Comparison of ENCODE assay signal across 24 mouse cellular contexts in genomic region chr1:167007341-167007740, GRCm38 (mm10). TPM values are rescaled to one million over a fixed set of nuclear protein-coding genes. Genes with fewer than 3 reads are reported as not detected.
DNase-seq lines count a peak whose midpoint lies in the region; ATAC-seq and TF ChIP-seq lines count a peak whose summit lies in the region.
"Had no signal": no experiment of that assay in that cellular context is flagged by ENCODE, and none has a peak within 500 bp of the region (broad histone marks: within the 10 kb centered on the region; RNA-seq: fewer than 3 reads in every experiment).

No protein-coding gene starts in this region.

- no peak overlapping the region for H3K27ac ChIP-seq in lung, postnatal 0 days (ENCODE audit: low read length)
- H3K27ac ChIP-seq in midbrain, embryonic 11.5 days (ENCODE audit: low read depth, low read length), result no peak overlapping the region
- H3K27ac ChIP-seq in midbrain, embryonic 13.5 days, result no peak overlapping the region
- no peak overlapping the region for H3K27ac ChIP-seq in left cerebral cortex, adult 2 months
- H3K27ac ChIP-seq: embryonic facial prominence, embryonic 13.5 days; embryonic facial prominence, embryonic 15.5 days; forebrain, embryonic 10.5 days; forebrain, embryonic 12.5 days had no signal

- 77% methylated on average over 6 of the region's 6 CpGs for WGBS in lung, postnatal 0 days
- WGBS in midbrain, embryonic 11.5 days, result 89% methylated on average over 6 of the region's 6 CpGs
- 89% methylated on average over 6 of the region's 6 CpGs for WGBS in midbrain, embryonic 13.5 days

- TF ChIP-seq EP300 in lung, postnatal 0 days (IDR thresholded peaks at IDR 0.05), result no peak

- H3K4me1 ChIP-seq in lung, postnatal 0 days (ENCODE audit: insufficient read depth, low read depth, low read length), result no peaks in the 10 kb centered on the region
- H3K4me1 ChIP-seq in midbrain, embryonic 11.5 days (ENCODE audit: control insufficient read depth, insufficient read depth, low read length), result peaks cover 5% of the 10 kb centered on the region
- peaks cover 71% of the 10 kb centered on the region for H3K4me1 ChIP-seq in midbrain, embryonic 13.5 days (replicated peaks)

- DNase-seq in lung, postnatal 0 days (ENCODE audit: low spot score), result peak; percentile 24
- no peak for DNase-seq in lung, postnatal 14 days
- DNase-seq in midbrain, embryonic 11.5 days (ENCODE audit: low spot score, missing footprints), result peak; percentile 51
- no peak for DNase-seq in urinary bladder, postnatal 14 days (ENCODE audit: low spot score)
- DNase-seq in left cerebral cortex, adult 2 months (ENCODE audit: extremely low spot score in 1 of 2, low spot score in 2 of 2), result no peak
- DNase-seq: adrenal gland, adult 2 months; adrenal gland, postnatal 10 days; adrenal gland, postnatal 25 days; cerebellum, adult 11 months; cerebellum, adult 18-20 months; cerebellum, adult 8-10 months; cerebellum, adult 9-11 months; cerebellum, postnatal 14 days; cerebellum, postnatal 36 days; embryo, embryonic 11 days had no signal

- peaks cover under 1% of the 10 kb centered on the region; the same call in 1 of the 2 replicates for H3K27me3 ChIP-seq in lung, postnatal 0 days (replicated peaks; ENCODE audit: insufficient read depth, low read length)
- no peaks in the 10 kb centered on the region; the same call in 1 of the 2 replicates for H3K27me3 ChIP-seq in midbrain, embryonic 11.5 days (ENCODE audit: control insufficient read depth, insufficient read depth, low read length)
- H3K27me3 ChIP-seq in midbrain, embryonic 13.5 days, result no peaks in the 10 kb centered on the region

- no peaks in the 10 kb centered on the region for H3K36me3 ChIP-seq in lung, postnatal 0 days (ENCODE audit: insufficient read depth, low read length)
- H3K36me3 ChIP-seq in midbrain, embryonic 11.5 days (ENCODE audit: control insufficient read depth, insufficient read depth, low read length), result no peaks in the 10 kb centered on the region
- no peaks in the 10 kb centered on the region for H3K36me3 ChIP-seq in midbrain, embryonic 13.5 days
- H3K36me3 ChIP-seq: embryonic facial prominence, embryonic 13.5 days; embryonic facial prominence, embryonic 15.5 days; forebrain, embryonic 10.5 days; forebrain, embryonic 12.5 days had no signal

- H3K9ac ChIP-seq in lung, postnatal 0 days (replicated peaks; ENCODE audit: low read depth), result no peak overlapping the region
- H3K9ac ChIP-seq in midbrain, embryonic 11.5 days (ENCODE audit: low read length), result no peak overlapping the region
- H3K9ac ChIP-seq in midbrain, embryonic 13.5 days (replicated peaks), result no peak overlapping the region
- H3K9ac ChIP-seq: embryonic facial prominence, embryonic 13.5 days; embryonic facial prominence, embryonic 15.5 days; forebrain, embryonic 12.5 days had no signal

- no peak for TF ChIP-seq CTCF in lung, postnatal 0 days (IDR thresholded peaks at IDR 0.05)
- no peak for TF ChIP-seq CTCF in left cerebral cortex, adult 2 months (IDR thresholded peaks at IDR 0.05)

- no peak; the same call in 1 of the 2 replicates for ATAC-seq in lung, postnatal 0 days
- no peak for ATAC-seq in midbrain, embryonic 11.5 days (ENCODE audit: low FRiP score)
- no peak for ATAC-seq in midbrain, embryonic 13.5 days
- ATAC-seq in megakaryocyte, adult 5-6 weeks (ENCODE audit: poor library complexity, severe bottlenecking), result peak; percentile 79
- ATAC-seq: forebrain, embryonic 14.5 days had no signal

- no peak overlapping the region for H3K4me2 ChIP-seq in lung, postnatal 0 days (replicated peaks; ENCODE audit: low read depth, low read length)
- H3K4me2 ChIP-seq in midbrain, embryonic 11.5 days, result no peak overlapping the region
- no peak overlapping the region for H3K4me2 ChIP-seq in midbrain, embryonic 13.5 days (replicated peaks)
- H3K4me2 ChIP-seq: embryonic facial prominence, embryonic 13.5 days; embryonic facial prominence, embryonic 15.5 days; forebrain, embryonic 12.5 days had no signal

- no peaks in the 10 kb centered on the region for H3K9me3 ChIP-seq in lung, postnatal 0 days (ENCODE audit: low read length)
- no peaks in the 10 kb centered on the region for H3K9me3 ChIP-seq in midbrain, embryonic 11.5 days (ENCODE audit: control insufficient read depth, low read length)
- no peaks in the 10 kb centered on the region for H3K9me3 ChIP-seq in midbrain, embryonic 13.5 days
- H3K9me3 ChIP-seq: embryonic facial prominence, embryonic 13.5 days; embryonic facial prominence, embryonic 15.5 days; forebrain, embryonic 10.5 days; forebrain, embryonic 12.5 days had no signal

- intact Hi-C loops in left cerebral cortex, adult 2 months (cut with DNase I), result loop anchor here (10.0 kb wide), 1 partner anchor 177 kb away; no protein-coding TSS in a partner anchor

- no peak overlapping the region for H3K4me3 ChIP-seq in lung, postnatal 0 days (ENCODE audit: low read depth, low read length)
- no peak overlapping the region for H3K4me3 ChIP-seq in midbrain, embryonic 11.5 days (ENCODE audit: low read depth, low read length)
- no peak overlapping the region for H3K4me3 ChIP-seq in midbrain, embryonic 13.5 days (replicated peaks)
- H3K4me3 ChIP-seq in left cerebral cortex, adult 2 months, result no peak overlapping the region
- H3K4me3 ChIP-seq: embryonic facial prominence, embryonic 13.5 days; embryonic facial prominence, embryonic 15.5 days; erythroblast, embryonic 14.5 days; forebrain, embryonic 10.5 days; forebrain, embryonic 12.5 days had no signal

RNA-seq across cellular contexts. Expression of gene Fam78b, which starts 6.1 kb away (rescaled TPM):
- polyA plus RNA-seq in lung, postnatal 0 days (2015; fragmentation: Nextera tagmentation; extraction: Ambion mirVana), result 0.60 and 0.61 TPM in 2 replicates
- polyA plus RNA-seq in midbrain, embryonic 11.5 days (2014; fragmentation: Nextera tagmentation; extraction: Ambion mirVana), result 6.7 and 7.1 TPM in 2 replicates
- polyA plus RNA-seq in midbrain, embryonic 13.5 days (2015; fragmentation: Nextera tagmentation; extraction: Ambion mirVana), result 8.2 and 9.1 TPM in 2 replicates
- 4.0 and 4.6 TPM in 2 replicates for total RNA-seq in megakaryocyte, adult 5-6 weeks (2015)
- total RNA-seq in megakaryocyte, adult 5-6 weeks (2017), result 2.0 and 2.6 TPM in 2 replicates
- 10 to 100 TPM; 31.7 to 33.2 TPM for total RNA-seq in left cerebral cortex, adult 2 months (2021)
- total RNA-seq: MEL had no signal
- polyA plus RNA-seq: erythroblast, embryonic 14.5 days had no signal

Comparison
In these comparisons a context has a peak if more than half of its experiments do, and no peak if none do; other contexts are left out.
1. DNase-seq: peak in lung, postnatal 0 days (single experiment) and midbrain, embryonic 11.5 days (single experiment); none in lung, postnatal 14 days (single experiment), urinary bladder, postnatal 14 days (single experiment) and left cerebral cortex, adult 2 months (0 of 2).